ENCODE assay signal across 9 mouse cellular contexts in genomic region chr17:28330590-28330989, GRCm38 (mm10). TPM values are rescaled to one million over a fixed set of nuclear protein-coding genes. Genes with fewer than 3 reads are reported as not detected.
DNase-seq lines count a peak whose midpoint lies in the region; ATAC-seq and TF ChIP-seq lines count a peak whose summit lies in the region.
"Not testable (repeated sequence)": the region's sequence is repeated elsewhere in the genome, so short reads cannot be mapped to it uniquely, and the experiment has no call there.
"Had no signal": no experiment of that assay in that cellular context is flagged by ENCODE, and none has a peak within 500 bp of the region (broad histone marks: within the 10 kb centered on the region; RNA-seq: fewer than 3 reads in every experiment).

No protein-coding gene starts in this region.

- H3K4me3 ChIP-seq in E14TG2a.4 (replicated peaks; ENCODE audit: low read length), result peak overlapping the region; percentile 100
- peak overlapping the region; percentile 83 for H3K4me3 ChIP-seq in embryonic facial prominence, embryonic 10.5 days
- peak overlapping the region; percentile 99 for H3K4me3 ChIP-seq in forebrain, embryonic 10.5 days
- H3K4me3 ChIP-seq in heart, embryonic 15.5 days; stomach, postnatal 0 days (ENCODE audit: low read depth, low read length): not testable (repeated sequence)
- peak overlapping the region; percentile 98; the same call in 1 of the 2 replicates for H3K4me3 ChIP-seq in kidney, embryonic 16.5 days (ENCODE audit: low read length)
- peak overlapping the region; percentile 82 for H3K4me3 ChIP-seq in liver, embryonic 12.5 days
- peak overlapping the region; percentile 95; the same call in 1 of the 2 replicates for H3K4me3 ChIP-seq in lung, embryonic 15.5 days

- not testable (repeated sequence) for DNase-seq in embryonic facial prominence, embryonic 10.5 days (ENCODE audit: low spot score); forebrain, embryonic 10.5 days (ENCODE audit: extremely low spot score, low spot score); stomach, postnatal 0 days (ENCODE audit: low spot score)

- not testable (repeated sequence) for H3K9ac ChIP-seq in heart, embryonic 15.5 days; lung, embryonic 15.5 days; stomach, postnatal 0 days (ENCODE audit: low read length)
- peak overlapping the region; percentile 48; the same call in 1 of the 2 replicates for H3K9ac ChIP-seq in kidney, embryonic 16.5 days (replicated peaks; ENCODE audit: low read length)
- H3K9ac ChIP-seq in liver, embryonic 12.5 days, result peak overlapping the region; percentile 97; the same call in 1 of the 2 replicates

- peaks cover 58% of the 10 kb centered on the region for H3K36me3 ChIP-seq in E14TG2a.4 (ENCODE audit: insufficient read depth, low read length)
- H3K36me3 ChIP-seq in embryonic facial prominence, embryonic 10.5 days (replicated peaks), result peaks cover 79% of the 10 kb centered on the region
- peaks cover 77% of the 10 kb centered on the region for H3K36me3 ChIP-seq in forebrain, embryonic 10.5 days (replicated peaks)
- H3K36me3 ChIP-seq in heart, embryonic 15.5 days, result peaks cover 33% of the 10 kb centered on the region
- peaks cover 43% of the 10 kb centered on the region for H3K36me3 ChIP-seq in kidney, embryonic 16.5 days (ENCODE audit: insufficient read depth, low read length)
- peaks cover 60% of the 10 kb centered on the region for H3K36me3 ChIP-seq in liver, embryonic 12.5 days
- peaks cover 46% of the 10 kb centered on the region for H3K36me3 ChIP-seq in lung, embryonic 15.5 days
- H3K36me3 ChIP-seq in stomach, postnatal 0 days (ENCODE audit: control insufficient read depth, insufficient read depth, low read length), result peaks cover 17% of the 10 kb centered on the region

- H3K27ac ChIP-seq in embryonic facial prominence, embryonic 10.5 days (replicated peaks); forebrain, embryonic 10.5 days; heart, embryonic 15.5 days; kidney, embryonic 16.5 days (ENCODE audit: low read length): not testable (repeated sequence)
- peak overlapping the region; percentile 96 for H3K27ac ChIP-seq in liver, embryonic 12.5 days
- H3K27ac ChIP-seq in lung, embryonic 15.5 days, result peak overlapping the region; percentile 21; the same call in 1 of the 2 replicates
- H3K27ac ChIP-seq in stomach, postnatal 0 days (replicated peaks), result peak overlapping the region; percentile 45; the same call in 1 of the 2 replicates

- peak overlapping the region; percentile 89; the same call in 1 of the 2 replicates for H3K4me2 ChIP-seq in heart, embryonic 15.5 days
- peak overlapping the region; percentile 98 for H3K4me2 ChIP-seq in kidney, embryonic 16.5 days (replicated peaks; ENCODE audit: low read depth, low read length)
- peak overlapping the region; percentile 85 for H3K4me2 ChIP-seq in liver, embryonic 12.5 days
- H3K4me2 ChIP-seq in lung, embryonic 15.5 days, result peak overlapping the region; percentile 84; the same call in 1 of the 2 replicates
- not testable (repeated sequence) for H3K4me2 ChIP-seq in stomach, postnatal 0 days (replicated peaks; ENCODE audit: low read depth)

- not testable (repeated sequence) for ATAC-seq in heart, embryonic 15.5 days (replicated peaks; ENCODE audit: insufficient number of reproducible peaks, insufficient read depth, low FRiP score, low read depth); kidney, embryonic 16.5 days (ENCODE audit: low FRiP score, low TSS enrichment); liver, embryonic 12.5 days; lung, embryonic 15.5 days (ENCODE audit: borderline replicate concordance, extremely low read depth, low FRiP score, low TSS enrichment); stomach, postnatal 0 days (ENCODE audit: low FRiP score, low TSS enrichment)

- 61% methylated on average over 8 of the region's 8 CpGs for WGBS in embryonic facial prominence, embryonic 10.5 days
- 69% methylated on average over 8 of the region's 8 CpGs for WGBS in forebrain, embryonic 10.5 days
- 57% methylated on average over 8 of the region's 8 CpGs for whole genome bisulfite sequencing in heart, embryonic 15.5 days
- WGBS in kidney, embryonic 16.5 days, result 53% methylated on average over 6 of the region's 8 CpGs
- 50% methylated on average over 8 of the region's 8 CpGs for WGBS in liver, embryonic 12.5 days (ENCODE audit: insufficient replicate concordance)
- 32% methylated on average over 8 of the region's 8 CpGs for WGBS in lung, embryonic 15.5 days
- WGBS in stomach, postnatal 0 days, result 32% methylated on average over 6 of the region's 8 CpGs

- not testable (repeated sequence) for H3K9me3 ChIP-seq in E14TG2a.4 (ENCODE audit: low read length); embryonic facial prominence, embryonic 10.5 days; forebrain, embryonic 10.5 days; heart, embryonic 15.5 days (replicated peaks); kidney, embryonic 16.5 days (ENCODE audit: low read length); liver, embryonic 12.5 days (replicated peaks); lung, embryonic 15.5 days; stomach, postnatal 0 days (ENCODE audit: control insufficient read depth, low read length)

- peaks cover 78% of the 10 kb centered on the region for H3K4me1 ChIP-seq in E14TG2a.4 (replicated peaks; ENCODE audit: low read depth, low read length)
- H3K4me1 ChIP-seq in embryonic facial prominence, embryonic 10.5 days, result peaks cover 85% of the 10 kb centered on the region
- H3K4me1 ChIP-seq in forebrain, embryonic 10.5 days, result peaks cover 78% of the 10 kb centered on the region
- peaks cover 54% of the 10 kb centered on the region for H3K4me1 ChIP-seq in heart, embryonic 15.5 days (replicated peaks)
- peaks cover 63% of the 10 kb centered on the region for H3K4me1 ChIP-seq in kidney, embryonic 16.5 days (ENCODE audit: insufficient read depth, low read length)
- H3K4me1 ChIP-seq in liver, embryonic 12.5 days, result peaks cover 52% of the 10 kb centered on the region
- peaks cover 56% of the 10 kb centered on the region for H3K4me1 ChIP-seq in lung, embryonic 15.5 days
- H3K4me1 ChIP-seq in stomach, postnatal 0 days (replicated peaks; ENCODE audit: control insufficient read depth, insufficient read depth), result not testable (repeated sequence)

- H3K27me3 ChIP-seq in E14TG2a.4 (ENCODE audit: insufficient read depth, low read length); embryonic facial prominence, embryonic 10.5 days (replicated peaks; ENCODE audit: low read depth, poor library complexity, severe bottlenecking); forebrain, embryonic 10.5 days (ENCODE audit: poor library complexity, severe bottlenecking); heart, embryonic 15.5 days; kidney, embryonic 16.5 days (ENCODE audit: insufficient read depth, low read length); lung, embryonic 15.5 days; stomach, postnatal 0 days (ENCODE audit: control insufficient read depth, insufficient read depth, low read length): not testable (repeated sequence)
- H3K27me3 ChIP-seq in liver, embryonic 12.5 days (replicated peaks), result peaks cover 11% of the 10 kb centered on the region

- not testable (repeated sequence) for TF ChIP-seq EP300 in stomach, postnatal 0 days (optimal IDR thresholded peaks at IDR 0.05)

- not testable (repeated sequence) for TF ChIP-seq CTCF in E14TG2a.4 (conservative IDR thresholded peaks at IDR 0.05; ENCODE audit: low read length); stomach, postnatal 0 days (IDR thresholded peaks at IDR 0.05; ENCODE audit: low read depth)

RNA-seq across cellular contexts. Expression of gene Rpl10a, which starts 2.3 kb away (rescaled TPM):
- 539 and 546 TPM in 2 replicates for polyA plus RNA-seq in embryonic facial prominence, embryonic 10.5 days (2016; fragmentation: Nextera tagmentation; extraction: Ambion mirVana)
- 511 and 540 TPM in 2 replicates for polyA plus RNA-seq in forebrain, embryonic 10.5 days (2016; fragmentation: Nextera tagmentation; extraction: Ambion mirVana)
- polyA plus RNA-seq in heart, embryonic 15.5 days (2015; fragmentation: Nextera tagmentation; extraction: Ambion mirVana), result 305 and 312 TPM in 2 replicates
- polyA plus RNA-seq in kidney, embryonic 16.5 days (2015; fragmentation: Nextera tagmentation; extraction: Ambion mirVana), result 543 and 653 TPM in 2 replicates
- 472 and 487 TPM in 2 replicates for polyA plus RNA-seq in liver, embryonic 12.5 days (2016; fragmentation: Nextera tagmentation; extraction: Ambion mirVana)
- 606 and 658 TPM in 2 replicates for polyA plus RNA-seq in lung, embryonic 15.5 days (2015; fragmentation: Nextera tagmentation; extraction: Ambion mirVana)
- polyA plus RNA-seq in stomach, postnatal 0 days (2015; fragmentation: Nextera tagmentation; extraction: Ambion mirVana), result 491 and 514 TPM in 2 replicates

RNA-seq across cellular contexts. Expression of gene Fance, which starts 17.3 kb away (rescaled TPM):
- 28.4 and 30.9 TPM in 2 replicates for polyA plus RNA-seq in embryonic facial prominence, embryonic 10.5 days (2016; fragmentation: Nextera tagmentation; extraction: Ambion mirVana)
- 31.6 and 32.5 TPM in 2 replicates for polyA plus RNA-seq in forebrain, embryonic 10.5 days (2016; fragmentation: Nextera tagmentation; extraction: Ambion mirVana)
- polyA plus RNA-seq in heart, embryonic 15.5 days (2015; fragmentation: Nextera tagmentation; extraction: Ambion mirVana), result 18.8 and 25.3 TPM in 2 replicates
- polyA plus RNA-seq in kidney, embryonic 16.5 days (2015; fragmentation: Nextera tagmentation; extraction: Ambion mirVana), result 32.3 and 34.0 TPM in 2 replicates
- polyA plus RNA-seq in liver, embryonic 12.5 days (2016; fragmentation: Nextera tagmentation; extraction: Ambion mirVana), result 18.8 and 22.1 TPM in 2 replicates
- polyA plus RNA-seq in lung, embryonic 15.5 days (2015; fragmentation: Nextera tagmentation; extraction: Ambion mirVana), result 32.8 and 33.3 TPM in 2 replicates
- 19.2 and 20.4 TPM in 2 replicates for polyA plus RNA-seq in stomach, postnatal 0 days (2015; fragmentation: Nextera tagmentation; extraction: Ambion mirVana)

RNA-seq across cellular contexts. Expression of gene Tead3, which starts 20.0 kb away (rescaled TPM):
- 8.4 and 9.2 TPM in 2 replicates for polyA plus RNA-seq in embryonic facial prominence, embryonic 10.5 days (2016; fragmentation: Nextera tagmentation; extraction: Ambion mirVana)
- 5.2 and 5.5 TPM in 2 replicates for polyA plus RNA-seq in forebrain, embryonic 10.5 days (2016; fragmentation: Nextera tagmentation; extraction: Ambion mirVana)
- polyA plus RNA-seq in heart, embryonic 15.5 days (2015; fragmentation: Nextera tagmentation; extraction: Ambion mirVana), result 5.3 and 6.6 TPM in 2 replicates
- polyA plus RNA-seq in kidney, embryonic 16.5 days (2015; fragmentation: Nextera tagmentation; extraction: Ambion mirVana), result 10.7 and 11.5 TPM in 2 replicates
- polyA plus RNA-seq in liver, embryonic 12.5 days (2016; fragmentation: Nextera tagmentation; extraction: Ambion mirVana), result 1.9 and 2.0 TPM in 2 replicates
- 10.9 and 11.5 TPM in 2 replicates for polyA plus RNA-seq in lung, embryonic 15.5 days (2015; fragmentation: Nextera tagmentation; extraction: Ambion mirVana)
- 8.7 and 9.2 TPM in 2 replicates for polyA plus RNA-seq in stomach, postnatal 0 days (2015; fragmentation: Nextera tagmentation; extraction: Ambion mirVana)
- polyA plus RNA-seq: inflammation-experienced regulatory T-cells, adult 6 months had no signal

RNA-seq across cellular contexts. Expression of gene Tulp1, which starts 34.4 kb away (rescaled TPM):
- polyA plus RNA-seq in embryonic facial prominence, embryonic 10.5 days (2016; fragmentation: Nextera tagmentation; extraction: Ambion mirVana), result 3.4 and 4.9 TPM in 2 replicates
- 3.5 and 3.8 TPM in 2 replicates for polyA plus RNA-seq in forebrain, embryonic 10.5 days (2016; fragmentation: Nextera tagmentation; extraction: Ambion mirVana)
- 2.6 and 4.3 TPM in 2 replicates for polyA plus RNA-seq in heart, embryonic 15.5 days (2015; fragmentation: Nextera tagmentation; extraction: Ambion mirVana)
- 6.4 and 8.7 TPM in 2 replicates for polyA plus RNA-seq in kidney, embryonic 16.5 days (2015; fragmentation: Nextera tagmentation; extraction: Ambion mirVana)
- 1.4 and 1.6 TPM in 2 replicates for polyA plus RNA-seq in liver, embryonic 12.5 days (2016; fragmentation: Nextera tagmentation; extraction: Ambion mirVana)
- polyA plus RNA-seq in lung, embryonic 15.5 days (2015; fragmentation: Nextera tagmentation; extraction: Ambion mirVana), result 6.0 and 6.2 TPM in 2 replicates
- polyA plus RNA-seq in stomach, postnatal 0 days (2015; fragmentation: Nextera tagmentation; extraction: Ambion mirVana), result 3.3 and 3.5 TPM in 2 replicates
